Mouse (Mus musculus) left cerebral cortex, postnatal 4 days (tissue): ENCODE data around the gene Nxf2. TPM values are rescaled to one million over a fixed set of nuclear protein-coding genes. Genes with fewer than 3 reads are reported as not detected.

Source experiments
- total RNA-seq, 2 experiments: library from RNA; stranded (reverse); gene quantifications; 2 replicates each; pipeline ENCODE4 v1.2.3; 2021

The Nxf2 gene
- total RNA-seq, 2 experiments from 2014 or later, result 0.14 to 0.20 TPM

Other genes with a start within 250 kb of the Nxf2 start
- 10 to 100 TPM; 55.2 to 61.3 TPM for gene Armcx1, start 246.8 kb downstream of the Nxf2 start, total RNA-seq
- gene Armcx6, start 213.3 kb downstream of the Nxf2 start, total RNA-seq, result 10 to 100 TPM; 25.8 to 30.4 TPM
- gene Armcx3, start 208.2 kb downstream of the Nxf2 start, total RNA-seq, result 10 to 100 TPM; 74.9 to 83.4 TPM
- gene Armcx2, start 155.5 kb downstream of the Nxf2 start, total RNA-seq, result 100 to 1,000 TPM; 112 to 115 TPM
- gene Zmat1, start 44.5 kb upstream of the Nxf2 start, total RNA-seq, result 1 to 10 TPM; 7.4 to 8.4 TPM
- gene Gm15023, start 212.9 kb upstream of the Nxf2 start, total RNA-seq, result not detected
- 10 to 100 TPM; 42.9 to 56.5 TPM for gene Tceal6, start 245.9 kb upstream of the Nxf2 start, total RNA-seq